Mouse (Mus musculus): Measurements from ENCODE around the gene Nox4. TPM values are rescaled to one million over a fixed set of nuclear protein-coding genes. Genes with fewer than 3 reads are reported as not detected.

Gene Nox4
- polyA plus RNA-seq (2014; fragmentation: Illumina TruSeq; extraction: RNeasy Lipid Tissue Mini Kit (QIAGEN cat#74804)), result 11.7 TPM

GRCm38 (mm10) chr7:87245856-87246579 lies at the start of gene Nox4:
Nox4 (plus strand) TSS chr7:87246096.

Other genes with a start within 250 kb of the Nox4 start
- gene Vmn2r79, start 250.0 kb upstream of the Nox4 start, polyA plus RNA-seq (2014; fragmentation: Illumina TruSeq; extraction: RNeasy Lipid Tissue Mini Kit (QIAGEN cat#74804)), result not detected
- gene Tyr, start 247.4 kb downstream of the Nox4 start, polyA plus RNA-seq (2014; fragmentation: Illumina TruSeq; extraction: RNeasy Lipid Tissue Mini Kit (QIAGEN cat#74804)), result 0.43 TPM

Measured in ovary, adult 10 weeks (tissue).